16 mouse cellular contexts compared by ENCODE assay signal in genomic region chr5:103758491-103758890, GRCm38 (mm10).
DNase-seq lines count a peak whose midpoint lies in the region; ATAC-seq and TF ChIP-seq lines count a peak whose summit lies in the region.
"Had no signal": no experiment of that assay in that cellular context is flagged by ENCODE, and none has a peak within 500 bp of the region (broad histone marks: within the 10 kb centered on the region; RNA-seq: fewer than 3 reads in every experiment).

No protein-coding gene starts in this region.

- no peak overlapping the region for H3ac ChIP-seq in myocyte (ENCODE audit: control insufficient read depth, insufficient read length)

- H3K79me2 ChIP-seq in myocyte (ENCODE audit: control insufficient read depth, insufficient read depth) = peaks cover 92% of the 10 kb centered on the region

- H3K4me3 ChIP-seq in gastrocnemius, adult 2 months = no peak overlapping the region
- H3K4me3 ChIP-seq in lung, postnatal 0 days (ENCODE audit: low read depth, low read length) = no peak overlapping the region
- no peak overlapping the region for H3K4me3 ChIP-seq in myocyte
- H3K4me3 ChIP-seq: hindbrain, embryonic 13.5 days; midbrain, embryonic 10.5 days; stomach, embryonic 15.5 days had no signal

- no peaks in the 10 kb centered on the region for H3K36me3 ChIP-seq in lung, postnatal 0 days (ENCODE audit: insufficient read depth, low read length)
- H3K36me3 ChIP-seq in myocyte (ENCODE audit: control insufficient read depth, insufficient read depth) = no peaks in the 10 kb centered on the region
- H3K36me3 ChIP-seq: hindbrain, embryonic 13.5 days; stomach, embryonic 15.5 days had no signal

- no peaks in the 10 kb centered on the region for H3K9me3 ChIP-seq in lung, postnatal 0 days (ENCODE audit: low read length)
- H3K9me3 ChIP-seq: hindbrain, embryonic 13.5 days; stomach, embryonic 15.5 days had no signal

- no peak for TF ChIP-seq CTCF in gastrocnemius, adult 2 months (IDR thresholded peaks at IDR 0.05)
- TF ChIP-seq CTCF in lung, postnatal 0 days (IDR thresholded peaks at IDR 0.05) = no peak

- H3K4me1 ChIP-seq in lung, postnatal 0 days (ENCODE audit: insufficient read depth, low read depth, low read length) = peaks cover 38% of the 10 kb centered on the region

- no peak overlapping the region for H3K4me2 ChIP-seq in lung, postnatal 0 days (replicated peaks; ENCODE audit: low read depth, low read length)
- peak overlapping the region; percentile 70 for H3K4me2 ChIP-seq in myocyte (ENCODE audit: low read depth)
- H3K4me2 ChIP-seq: hindbrain, embryonic 13.5 days; stomach, embryonic 15.5 days had no signal

- no peak for TF ChIP-seq POLR2A in myocyte (IDR thresholded peaks at IDR 0.05; ENCODE audit: insufficient read length, low read depth)

- DNase-seq in gastrocnemius, adult 2 months = no peak
- DNase-seq in gastrocnemius, postnatal 10 days = no peak
- peak; percentile 73 for DNase-seq in lung, postnatal 0 days (ENCODE audit: low spot score)
- DNase-seq in lung, postnatal 10 days = no peak
- peak; percentile 56 for DNase-seq in brain, adult 2 months (ENCODE audit: low read depth, low spot score)
- no peak for DNase-seq in kidney, postnatal 10 days
- DNase-seq in ovary, postnatal 14 days (ENCODE audit: low spot score) = no peak
- DNase-seq: kidney, adult 9 months; lung, postnatal 14 days; thymus, postnatal 25 days had no signal

- ATAC-seq in lung, postnatal 0 days = no peak
- ATAC-seq: activated CD4-positive, CD25-positive, alpha-beta regulatory T cell, adult 4 months; forebrain, embryonic 16.5 days had no signal

- 0 out of 2 replicates have a peak, but pooled peaks have one; percentile 56 for TF ChIP-seq EP300 in lung, postnatal 0 days (IDR thresholded peaks at IDR 0.05)

- WGBS in lung, postnatal 0 days = 51% methylated on average over 4 of the region's 4 CpGs

- no peak overlapping the region for H3K9ac ChIP-seq in lung, postnatal 0 days (replicated peaks; ENCODE audit: low read depth)
- H3K9ac ChIP-seq: hindbrain, embryonic 13.5 days; stomach, embryonic 15.5 days had no signal

- peak overlapping the region; percentile 92 for H3K27ac ChIP-seq in gastrocnemius, adult 2 months
- no peak overlapping the region; the same call in 1 of the 2 replicates for H3K27ac ChIP-seq in lung, postnatal 0 days (ENCODE audit: low read length)
- H3K27ac ChIP-seq: hindbrain, embryonic 13.5 days; midbrain, embryonic 10.5 days; stomach, embryonic 15.5 days had no signal

- H3K27me3 ChIP-seq in lung, postnatal 0 days (replicated peaks; ENCODE audit: insufficient read depth, low read length) = no peaks in the 10 kb centered on the region
- no peaks in the 10 kb centered on the region for H3K27me3 ChIP-seq in myocyte (ENCODE audit: control insufficient read depth, insufficient read depth, insufficient read length)
- H3K27me3 ChIP-seq: stomach, embryonic 15.5 days had no signal

- intact Hi-C loops in gastrocnemius, adult 2 months (cut with DNase I) = loop anchor here (10.0 kb wide), 1 partner anchor 56 kb away; no protein-coding TSS in a partner anchor

TF ChIP-seq in myocyte, 11 proteins besides CTCF, POLR2A, EP300 and RAD21:
- no peak for TF ChIP-seq MAX (IDR thresholded peaks at IDR 0.05; ENCODE audit: low read depth)
- TF ChIP-seq CEBPB (IDR thresholded peaks at IDR 0.05; ENCODE audit: insufficient read depth, poor library complexity, severe bottlenecking) = 0 out of 2 replicates have a peak, but pooled peaks have one; percentile 3
- TF ChIP-seq USF1 (IDR thresholded peaks at IDR 0.05; ENCODE audit: low read depth) = peak; percentile 36

Comparison
In these comparisons a context has a peak if more than half of its experiments do, and no peak if none do; other contexts are left out.
1. DNase-seq: peak in lung, postnatal 0 days (single experiment) and brain, adult 2 months (single experiment); none in gastrocnemius, adult 2 months (single experiment), gastrocnemius, postnatal 10 days (single experiment), lung, postnatal 10 days (single experiment), kidney, postnatal 10 days (single experiment) and ovary, postnatal 14 days (single experiment).